Mouse (Mus musculus) lung, postnatal 0 days (tissue): Measurements from ENCODE around the gene Gdi1.

Experiments used
- CTCF ChIP-seq: IDR thresholded peaks from 2 replicates; pipeline ENCODE4 v1.5.1; 2016; ENCODE audit warnings: antibody characterized with exemption, mild to moderate bottlenecking
- EP300 ChIP-seq: IDR thresholded peaks from 2 replicates; pipeline ENCODE4 v1.6.1; 2016; ENCODE audit warnings: antibody characterized with exemption, mild to moderate bottlenecking, control low read depth

DNA sequence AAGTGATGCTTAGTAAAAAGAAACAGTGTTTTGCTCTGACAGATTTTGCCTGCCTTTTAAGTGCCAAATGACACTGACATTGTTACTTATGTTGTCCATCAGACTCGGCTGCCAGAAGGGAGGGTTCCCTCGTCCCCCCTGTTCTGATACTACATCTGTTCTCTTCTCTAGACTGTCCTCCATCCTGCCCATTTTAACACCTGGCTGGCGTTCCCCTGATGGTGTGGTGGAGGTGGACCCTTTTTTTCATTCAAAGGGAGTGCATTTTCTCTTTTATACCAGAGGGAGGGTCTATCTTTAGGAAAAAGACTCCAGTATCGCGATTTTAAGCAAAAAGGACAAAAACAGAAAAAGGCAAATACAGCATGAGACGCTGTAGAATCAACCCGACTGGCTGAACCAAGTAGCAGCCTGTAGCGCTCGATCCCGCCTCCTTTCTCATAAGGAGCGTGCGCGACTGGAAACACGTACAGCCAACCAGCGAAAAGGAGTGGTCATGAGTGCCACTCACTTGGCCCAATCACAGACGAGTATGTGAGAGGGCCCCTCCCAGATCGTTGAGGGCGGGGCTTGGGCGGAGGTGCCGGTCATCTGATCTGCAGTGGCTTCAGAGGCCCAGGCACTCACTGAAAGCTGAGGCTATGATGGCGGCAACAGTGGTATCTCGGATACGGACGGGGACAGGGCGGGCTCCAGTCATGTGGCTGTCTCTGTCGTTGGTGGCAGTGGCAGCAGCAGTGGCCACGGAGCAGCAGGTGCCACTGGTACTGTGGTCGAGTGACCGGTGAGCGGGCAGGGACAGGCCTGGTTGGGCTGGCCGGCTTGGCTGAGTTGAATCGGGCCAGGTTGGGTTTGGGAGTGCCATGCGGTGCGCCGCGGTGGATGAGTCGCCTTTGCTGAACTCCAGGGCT is 8.0 kb upstream of the Gdi1 start, which contains the start of gene Atp6ap1:
- TF ChIP-seq CTCF (no peak), EP300 (no peak)
